Mouse (Mus musculus) stomach, postnatal 0 days (tissue): ENCODE data around the gene Sez6l2.

Source experiments
- CTCF ChIP-seq: IDR thresholded peaks from 2 replicates; pipeline ENCODE4 v1.5.1; 2016; ENCODE audit warnings: antibody characterized with exemption, low read depth, mild to moderate bottlenecking, moderate library complexity
- EP300 ChIP-seq: optimal IDR thresholded peaks from 2 replicates; pipeline ENCODE3; 2016; ENCODE audit warnings: antibody characterized with exemption

DNA sequence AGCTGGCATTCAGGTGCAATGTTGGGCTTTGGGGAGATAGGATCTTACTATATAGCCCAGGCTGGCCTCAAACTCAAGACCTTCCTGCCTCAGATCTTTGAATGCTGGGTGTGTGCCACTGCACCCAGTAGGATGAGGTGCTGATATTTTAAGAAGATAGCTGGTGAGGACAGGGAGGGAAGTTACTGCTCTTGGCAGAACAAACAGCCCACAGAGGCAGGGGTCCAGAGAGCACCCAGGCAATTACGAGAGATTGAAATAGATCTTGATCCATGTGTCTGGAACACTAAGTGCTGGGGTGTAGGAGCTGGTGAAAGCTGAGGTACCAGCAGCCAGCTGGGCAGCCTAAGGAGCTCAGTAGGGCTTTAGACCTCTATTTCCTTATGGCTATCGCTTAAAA lies 31.2 kb downstream of the Sez6l2 start:
- TF ChIP-seq CTCF (no peak), EP300 (no peak)
